Mouse (Mus musculus) forebrain, postnatal 0 days (tissue): ENCODE measurements around the gene Cpt2. TPM values are rescaled to one million over a fixed set of nuclear protein-coding genes. Genes with fewer than 3 reads are reported as not detected.
A peak's percentile ranks its signal among the peaks of the same experiment; 100 is the strongest.

Source experiments
- ATAC-seq: fragments of 200-750 bp; cut with Nextera tagmentation; 2 replicates; pipeline ENCODE4 v1.8.0; 2017; ENCODE audit warnings: mild to moderate bottlenecking, moderate library complexity
- DNase-seq: peaks from one replicate; pipeline ENCODE4 v3.0.0-alpha.2; 2015
- H3K27ac ChIP-seq: fragments of 300-500 bp; sonication (generic); 2 replicates; pipeline ENCODE4 v1.5.1; 2014; ENCODE audit warnings: low read depth, mild to moderate bottlenecking, antibody characterized with exemption, low read length, moderate library complexity, mixed read lengths
- H3K27me3 ChIP-seq: fragments of 300-500 bp; sonication (generic); 2 replicates; pipeline ENCODE4 v1.6.1; 2014; ENCODE audit warnings: mild to moderate bottlenecking, low read length, mixed read lengths; ENCODE audit not compliant: insufficient read depth
- H3K36me3 ChIP-seq: fragments of 300-500 bp; sonication (generic); 2 replicates; pipeline ENCODE4 v1.6.1; 2014; ENCODE audit warnings: mild to moderate bottlenecking, moderate library complexity; ENCODE audit not compliant: insufficient read depth
- H3K4me1 ChIP-seq: fragments of 300-500 bp; sonication (generic); 2 replicates; pipeline ENCODE4 v1.6.1; 2014; ENCODE audit warnings: antibody characterized with exemption; ENCODE audit not compliant: insufficient read depth
- H3K4me2 ChIP-seq: fragments of 300-500 bp; sonication (generic); 2 replicates; pipeline ENCODE4 v1.6.1; 2014; ENCODE audit warnings: low read depth, mild to moderate bottlenecking, moderate library complexity
- H3K4me3 ChIP-seq: fragments of 300-500 bp; sonication (generic); 2 replicates; pipeline ENCODE4 v1.5.1; 2014; ENCODE audit warnings: low read depth, low read length, mixed read lengths
- H3K9ac ChIP-seq: fragments of 300-500 bp; sonication (generic); 2 replicates; pipeline ENCODE4 v1.6.1; 2014; ENCODE audit warnings: mild to moderate bottlenecking
- H3K9me3 ChIP-seq: fragments of 300-500 bp; sonication (generic); 2 replicates; pipeline ENCODE4 v1.6.1; 2016; ENCODE audit warnings: low read length
- CTCF ChIP-seq: sonication (generic); IDR thresholded peaks from 2 replicates; pipeline ENCODE4 v1.5.1; 2016; ENCODE audit warnings: antibody characterized with exemption, control low read depth, low read depth
- WGBS: fragments of 180-500 bp; shearing (Covaris S2); extraction: QIAGEN DNeasy Blood & Tissue Kit; methylation state at CpG from one replicate; pipeline ENCODE4 v1.1.7; 2014; 5-methylcytosine and 5-hydroxymethylcytosine counted together
- polyA plus RNA-seq: library from polyadenylated mRNA; unstranded; fragments of >200 nt; fragmentation: Nextera tagmentation; extraction: Ambion mirVana; gene quantifications from 2 replicates; pipeline ENCODE4 v1.2.1, GENCODE M21; 2015
- total RNA-seq: library from RNA; depleted of rRNA; stranded (reverse); fragments of >200 nt; gene quantifications from 2 replicates; pipeline ENCODE4 v1.2.3, GENCODE M21; 2014

Cpt2 gene
- total and polyA plus RNA-seq, 2 experiments from 2014 or later: 9.5 to 9.7 TPM

- no peak for TF ChIP-seq CTCF
- no peaks in the 10 kb centered on the region for H3K4me1 ChIP-seq
- ATAC-seq (peak; percentile 16; the same call in 1 of the 2 replicates), DNase-seq (no peak)
- H3K4me2 ChIP-seq: no peak overlapping the region
- H3K36me3 ChIP-seq: no peaks in the 10 kb centered on the region
- H3K27ac ChIP-seq: no peak overlapping the region
- no peak overlapping the region for H3K9ac ChIP-seq
- 46% methylated on average over 11 of the region's 11 CpGs for WGBS
- H3K4me3 ChIP-seq: no peak overlapping the region
- no peaks in the 10 kb centered on the region for H3K27me3 ChIP-seq
- no peaks in the 10 kb centered on the region for H3K9me3 ChIP-seq
Measured at GRCm38 (mm10) chr4:107962044-107962732, 38.8 kb upstream of the Cpt2 start.

GRCm38 (mm10) chr4:107958487-107958886, 35.1 kb upstream of the Cpt2 start:
- no peaks in the 10 kb centered on the region for H3K9me3 ChIP-seq
- no peak for DNase-seq
- no peak overlapping the region for H3K4me2 ChIP-seq
- H3K27ac ChIP-seq: no peak overlapping the region
- H3K9ac ChIP-seq: no peak overlapping the region
- ATAC-seq: no peak
- no peaks in the 10 kb centered on the region for H3K27me3 ChIP-seq
- no peak overlapping the region for H3K4me3 ChIP-seq
- H3K36me3 ChIP-seq: no peaks in the 10 kb centered on the region
- 54% methylated on average over 7 of the region's 7 CpGs for WGBS
- H3K4me1 ChIP-seq: no peaks in the 10 kb centered on the region
- no peak for TF ChIP-seq CTCF

GRCm38 (mm10) chr4:107955691-107956090, 32.3 kb upstream of the Cpt2 start:
- Histone ChIP-seq H3K9me3 (no peaks in the 10 kb centered on the region), H3K4me2 (no peak overlapping the region), H3K4me3 (no peak overlapping the region), H3K36me3 (no peaks in the 10 kb centered on the region), H3K9ac (no peak overlapping the region), H3K4me1 (no peaks in the 10 kb centered on the region), H3K27ac (no peak overlapping the region), H3K27me3 (no peaks in the 10 kb centered on the region)
- WGBS: 26% methylated on average over 5 of the region's 5 CpGs
- DNase-seq (no peak), ATAC-seq (no peak)
- no peak for TF ChIP-seq CTCF

GRCm38 (mm10) chr4:107952845-107953244, 29.4 kb upstream of the Cpt2 start:
- Histone ChIP-seq H3K9ac (no peak overlapping the region), H3K9me3 (no peaks in the 10 kb centered on the region), H3K27me3 (no peaks in the 10 kb centered on the region), H3K4me1 (no peaks in the 10 kb centered on the region), H3K36me3 (no peaks in the 10 kb centered on the region), H3K4me2 (no peak overlapping the region), H3K4me3 (no peak overlapping the region), H3K27ac (no peak overlapping the region)
- ATAC-seq (no peak), DNase-seq (no peak)
- TF ChIP-seq CTCF: peak; percentile 54

- Histone ChIP-seq H3K27me3 (no peaks in the 10 kb centered on the region), H3K27ac (no peak overlapping the region), H3K4me1 (no peaks in the 10 kb centered on the region), H3K4me2 (no peak overlapping the region), H3K36me3 (no peaks in the 10 kb centered on the region), H3K9me3 (no peaks in the 10 kb centered on the region), H3K9ac (no peak overlapping the region), H3K4me3 (no peak overlapping the region)
- no peak for TF ChIP-seq CTCF
- DNase-seq (no peak), ATAC-seq (no peak)
- WGBS: 84% methylated on average over 4 of the region's 4 CpGs
Measured at GRCm38 (mm10) chr4:107949918-107950317, 26.5 kb upstream of the Cpt2 start.

GRCm38 (mm10) chr4:107944141-107944540, 20.7 kb upstream of the Cpt2 start:
- Histone ChIP-seq H3K4me2 (no peak overlapping the region), H3K27me3 (no peaks in the 10 kb centered on the region), H3K4me1 (no peaks in the 10 kb centered on the region), H3K36me3 (no peaks in the 10 kb centered on the region), H3K9ac (no peak overlapping the region), H3K4me3 (no peak overlapping the region), H3K9me3 (no peaks in the 10 kb centered on the region), H3K27ac (no peak overlapping the region)
- no peak for TF ChIP-seq CTCF
- DNase-seq: peak; percentile 52
- 72% methylated on average over 2 of the region's 2 CpGs for WGBS
- ATAC-seq: peak; percentile 16; the same call in 1 of the 2 replicates

- no peaks in the 10 kb centered on the region for H3K27me3 ChIP-seq
- no peak for ATAC-seq
- 93% methylated on average over 7 of the region's 7 CpGs for WGBS
- H3K9ac ChIP-seq: no peak overlapping the region
- H3K27ac ChIP-seq: no peak overlapping the region
- no peak for TF ChIP-seq CTCF
- H3K4me1 ChIP-seq: no peaks in the 10 kb centered on the region
- no peaks in the 10 kb centered on the region for H3K9me3 ChIP-seq
- no peaks in the 10 kb centered on the region for H3K36me3 ChIP-seq
- DNase-seq: no peak
- H3K4me3 ChIP-seq: no peak overlapping the region
- no peak overlapping the region for H3K4me2 ChIP-seq
Measured at GRCm38 (mm10) chr4:107942741-107943140, 19.3 kb upstream of the Cpt2 start.
